Mouse (Mus musculus): ENCODE results near the gene Ift22.
"Not testable (repeated sequence)": the region's sequence is repeated elsewhere in the genome, so short reads cannot be mapped to it uniquely, and the experiment has no call there.

The Ift22 gene

DNA sequence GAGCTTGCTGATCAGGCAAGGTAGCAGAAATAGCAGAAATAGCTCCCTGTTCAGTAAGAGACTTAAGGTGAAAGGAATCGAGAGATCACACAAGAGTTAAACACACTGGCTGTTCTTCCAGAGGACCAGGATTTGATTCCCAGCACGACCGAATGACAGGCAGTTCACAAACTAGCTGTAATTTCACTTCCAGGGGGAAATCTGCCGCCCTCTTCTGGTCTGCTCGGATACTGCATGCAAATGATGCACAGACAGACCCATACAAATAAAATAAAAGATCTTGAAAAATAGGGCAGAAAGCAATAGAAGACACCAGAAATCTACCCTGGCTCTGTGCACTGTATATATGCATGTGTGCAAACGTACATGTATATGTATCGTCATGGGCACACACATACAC lies 2.3 kb upstream of the Ift22 start:
- DNase-seq (ENCODE audit: low read depth, low spot score), result peak; percentile 76

DNA sequence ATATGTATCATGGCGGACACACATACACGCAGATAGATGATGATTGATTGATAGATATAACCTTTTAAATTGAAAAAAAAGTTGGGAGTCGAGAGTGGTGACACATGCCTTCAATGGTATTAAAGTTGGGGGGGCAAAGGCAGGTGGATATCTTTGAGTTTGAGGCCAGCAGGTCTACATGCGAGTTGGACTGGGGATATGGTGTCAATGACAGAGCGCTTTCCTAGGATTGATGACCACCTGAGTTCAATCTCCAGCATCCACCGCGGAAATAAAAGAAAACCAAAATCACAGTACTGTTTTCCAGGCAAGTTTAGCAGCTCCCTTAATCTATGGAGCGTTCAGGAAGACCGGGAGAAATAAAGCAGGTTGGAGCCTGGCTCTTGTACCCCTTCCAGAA lies 363 bp upstream of the Ift22 start:
- no peak for DNase-seq (ENCODE audit: low read depth, low spot score)

- no peak for DNase-seq (ENCODE audit: low read depth, low spot score)
These were observed 6.2 kb downstream of the Ift22 start for GRCm38 (mm10) chr5:136914183-136914582.

- no peak for DNase-seq (ENCODE audit: low read depth, low spot score)
These were observed 9.8 kb downstream of the Ift22 start for GRCm38 (mm10) chr5:136917613-136918242.

DNA sequence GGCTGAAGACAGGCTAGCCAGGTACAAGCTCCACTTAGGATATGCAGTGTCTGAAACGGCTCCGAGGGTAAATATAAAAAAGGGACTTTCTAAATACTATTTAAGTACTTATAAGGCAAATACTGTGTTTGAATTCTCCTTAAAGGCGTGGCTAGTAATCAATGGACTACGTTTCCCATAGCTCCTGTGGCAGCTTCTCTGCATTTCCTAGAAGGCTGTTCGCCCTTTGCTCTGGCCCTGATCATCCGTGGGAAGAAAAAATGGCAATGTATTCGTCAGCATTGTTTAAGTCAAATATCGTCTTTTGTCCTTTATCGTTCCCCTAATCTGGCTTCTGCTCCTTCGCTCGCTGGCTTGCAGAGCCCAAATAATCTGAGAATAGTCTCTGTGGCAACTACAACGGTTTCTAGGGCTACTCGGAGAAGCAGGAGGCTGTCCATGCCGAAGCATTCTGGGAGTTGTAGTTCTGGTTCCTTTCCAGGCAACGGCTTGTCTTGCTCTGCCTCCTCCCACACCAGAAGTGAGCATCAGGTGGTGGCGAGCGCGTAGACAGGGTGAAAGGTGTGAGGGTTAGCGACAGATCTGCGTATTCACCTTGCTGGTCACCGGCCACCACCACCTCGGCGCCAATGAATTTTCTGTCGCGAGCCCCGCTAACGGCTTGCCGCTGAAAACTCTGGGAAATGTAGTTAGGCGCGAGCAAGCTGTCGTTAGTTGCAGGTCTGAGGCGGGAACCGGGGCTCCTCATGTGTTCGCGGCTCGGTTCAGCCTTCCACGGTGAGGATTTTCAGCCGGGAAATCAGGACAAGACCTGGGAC lies 10.9 kb downstream of the Ift22 start:
- peak; percentile 92 for DNase-seq (ENCODE audit: low read depth, low spot score)

GRCm38 (mm10) chr5:136919546-136920301 lies 11.8 kb downstream of the Ift22 start:
- DNase-seq (ENCODE audit: low read depth, low spot score), result peak; percentile 44

DNA sequence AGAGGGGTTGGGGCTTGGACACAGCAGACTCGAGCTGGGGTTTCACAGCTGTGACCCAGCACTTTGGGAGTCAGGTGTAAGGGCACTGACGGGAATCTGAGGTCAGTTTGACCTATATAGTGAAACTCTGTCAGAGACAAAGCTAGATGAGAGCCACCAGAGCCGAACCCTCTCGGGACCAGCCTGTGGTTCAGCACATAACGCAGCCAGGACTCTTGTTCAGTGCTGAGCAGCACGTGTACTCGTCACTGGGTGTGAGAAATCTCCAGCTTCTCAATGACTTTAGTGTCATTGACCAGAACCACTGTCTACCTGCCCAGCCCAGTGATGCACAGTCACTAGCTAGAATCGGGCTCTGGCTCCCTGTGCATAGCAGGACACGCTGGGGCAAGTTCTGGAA lies 14.9 kb downstream of the Ift22 start:
- no peak for DNase-seq (ENCODE audit: low read depth, low spot score)

- DNase-seq (ENCODE audit: low read depth, low spot score), result no peak
These were observed 16.0 kb downstream of the Ift22 start for GRCm38 (mm10) chr5:136923751-136924478.

- DNase-seq (ENCODE audit: low read depth, low spot score), result peak; percentile 83
These were observed 21.1 kb downstream of the Ift22 start for GRCm38 (mm10) chr5:136929073-136929472.

GRCm38 (mm10) chr5:136931896-136932295 lies 23.9 kb downstream of the Ift22 start:
- DNase-seq (ENCODE audit: low read depth, low spot score), result no peak

- no peak for DNase-seq (ENCODE audit: low read depth, low spot score)
These were observed 25.0 kb downstream of the Ift22 start for GRCm38 (mm10) chr5:136932956-136933355.

DNA sequence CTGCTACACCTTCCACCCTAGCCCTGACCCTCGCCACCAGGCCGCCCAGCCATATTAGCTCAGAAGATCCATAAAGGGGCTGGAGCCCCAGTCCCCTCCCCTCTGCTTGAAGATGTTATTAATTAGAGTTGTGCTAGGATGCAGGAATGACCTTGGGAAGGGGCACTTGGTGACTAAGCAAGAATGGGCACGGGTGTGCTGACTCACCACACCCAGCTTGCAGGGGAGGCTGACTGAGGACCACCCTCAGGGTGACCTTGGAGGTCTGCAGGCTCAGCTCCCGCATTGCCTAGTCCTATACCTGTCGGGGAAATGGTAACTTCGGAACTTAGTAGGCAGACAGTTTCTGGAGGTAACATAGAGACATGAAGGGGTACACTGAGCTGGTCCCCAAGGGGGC lies 26.0 kb downstream of the Ift22 start:
- peak; percentile 69 for DNase-seq (ENCODE audit: low read depth, low spot score)

GRCm38 (mm10) chr5:136935905-136936695 lies 28.1 kb downstream of the Ift22 start:
- DNase-seq (ENCODE audit: low read depth, low spot score), result peak; percentile 83

GRCm38 (mm10) chr5:136936750-136937149 lies 28.8 kb downstream of the Ift22 start:
- no peak for DNase-seq (ENCODE audit: low read depth, low spot score)

GRCm38 (mm10) chr5:136937621-136938020 lies 29.7 kb downstream of the Ift22 start:
- DNase-seq (ENCODE audit: low read depth, low spot score), result no peak

DNA sequence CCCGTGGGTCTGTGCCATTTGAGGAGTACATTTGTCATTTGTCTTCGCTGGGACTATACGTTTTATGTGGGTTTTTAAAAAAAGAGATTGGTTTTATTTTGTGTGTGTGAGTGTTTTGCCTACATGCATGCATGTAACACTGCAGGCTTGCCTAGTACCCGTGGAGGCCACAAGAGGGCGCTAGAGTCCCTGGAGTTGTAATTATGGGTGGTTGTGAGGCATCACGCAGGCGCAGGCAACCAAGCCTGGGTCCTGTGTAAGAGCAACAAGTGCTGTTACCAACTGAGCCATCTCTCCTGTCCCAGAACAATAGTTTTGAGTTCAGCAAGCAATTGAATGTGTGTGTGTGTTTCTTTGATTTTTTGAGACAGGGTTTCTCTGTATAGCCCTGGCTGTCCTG lies 31.3 kb downstream of the Ift22 start:
- peak; percentile 92 for DNase-seq (ENCODE audit: low read depth, low spot score)

DNA sequence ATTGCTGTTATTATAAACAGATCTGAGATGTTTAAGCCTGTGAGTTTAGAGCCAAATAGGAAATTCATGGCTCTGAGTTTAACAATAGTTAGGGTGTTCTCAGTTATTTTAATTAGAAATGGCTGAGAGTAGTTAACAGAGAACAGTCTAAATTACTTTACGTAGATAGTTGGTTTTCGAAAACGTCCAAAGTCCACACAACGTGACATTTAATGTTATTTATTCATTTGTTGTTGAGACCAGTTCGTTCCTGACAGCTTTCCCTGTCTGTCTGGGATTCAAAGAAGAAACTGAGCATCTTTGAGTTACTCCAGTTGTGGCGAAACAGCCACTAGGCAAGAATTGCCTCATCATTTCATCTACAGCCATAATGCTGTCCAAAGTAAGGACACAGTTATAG lies 32.1 kb downstream of the Ift22 start:
- not testable (repeated sequence) for DNase-seq (ENCODE audit: low read depth, low spot score)

DNA sequence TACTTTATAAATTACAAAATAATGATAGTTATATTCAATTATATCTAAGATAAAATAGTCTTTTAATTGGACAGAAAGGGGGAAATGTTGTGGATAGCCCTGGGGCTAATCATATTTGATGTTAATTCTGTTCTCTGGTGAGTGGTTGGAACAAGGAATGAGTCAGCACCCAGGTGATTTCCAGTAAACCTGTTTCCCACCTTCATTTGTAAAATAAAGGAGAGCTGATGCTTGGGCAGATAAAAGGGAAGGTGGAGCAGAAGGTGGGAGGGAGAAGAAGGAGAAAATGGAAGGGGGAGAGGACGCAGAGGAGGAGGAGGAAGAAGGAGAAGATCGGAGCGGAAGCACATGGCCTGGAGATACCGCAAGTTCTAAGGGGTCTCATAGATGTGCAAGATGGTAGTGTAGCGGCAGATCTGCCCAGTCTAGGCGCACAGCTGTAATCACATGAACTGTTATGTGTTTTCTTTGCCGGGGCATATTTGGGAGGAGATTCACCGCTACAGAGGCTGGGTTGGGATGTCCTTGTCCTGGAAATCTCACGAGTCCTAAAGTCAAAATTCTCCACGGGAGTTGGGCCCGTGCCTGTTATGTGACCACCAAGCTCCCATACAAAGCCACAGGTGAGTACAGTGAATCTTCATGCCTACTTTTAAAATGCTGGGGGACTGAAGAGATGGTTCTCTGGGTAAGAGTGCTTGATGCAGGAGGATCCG lies 33.1 kb downstream of the Ift22 start:
- DNase-seq (ENCODE audit: low read depth, low spot score), result peak; percentile 90

GRCm38 (mm10) chr5:136942781-136943180 lies 34.8 kb downstream of the Ift22 start:
- DNase-seq (ENCODE audit: low read depth, low spot score), result no peak

DNA sequence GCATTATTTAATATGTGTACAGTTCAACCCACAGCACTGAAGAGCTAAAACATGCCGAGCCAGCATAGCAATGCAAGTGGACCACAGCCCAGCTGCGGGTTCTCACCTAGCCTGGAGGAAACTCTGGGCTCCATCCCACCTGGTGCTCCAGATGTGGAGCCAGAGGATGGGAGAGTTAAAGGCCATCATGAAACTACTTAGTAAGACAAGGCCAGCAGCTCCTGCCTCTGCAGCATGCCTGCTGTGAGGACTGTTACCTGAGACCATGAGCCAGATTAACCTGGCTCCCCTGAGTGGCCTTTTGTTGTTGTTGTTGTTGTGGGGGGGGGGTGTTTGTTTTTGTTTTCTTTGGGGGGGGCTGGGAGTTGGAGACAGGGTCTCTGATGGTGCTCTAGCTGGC lies 35.4 kb downstream of the Ift22 start:
- peak; percentile 53 for DNase-seq (ENCODE audit: low read depth, low spot score)

Data from R1 (cell line).